Mouse (Mus musculus): Measurements from ENCODE around the gene Gm28363. TPM values are rescaled to one million over a fixed set of nuclear protein-coding genes. Genes with fewer than 3 reads are reported as not detected.
"Not testable (repeated sequence)": the region's sequence is repeated elsewhere in the genome, so short reads cannot be mapped to it uniquely, and the experiment has no call there.

Gm28363 gene
- total RNA-seq (2014; rRNA removed) (not detected in 2 replicates), polyA plus RNA-seq (2015; fragmentation: Nextera tagmentation; extraction: Ambion mirVana) (not detected in 2 replicates)

DNA sequence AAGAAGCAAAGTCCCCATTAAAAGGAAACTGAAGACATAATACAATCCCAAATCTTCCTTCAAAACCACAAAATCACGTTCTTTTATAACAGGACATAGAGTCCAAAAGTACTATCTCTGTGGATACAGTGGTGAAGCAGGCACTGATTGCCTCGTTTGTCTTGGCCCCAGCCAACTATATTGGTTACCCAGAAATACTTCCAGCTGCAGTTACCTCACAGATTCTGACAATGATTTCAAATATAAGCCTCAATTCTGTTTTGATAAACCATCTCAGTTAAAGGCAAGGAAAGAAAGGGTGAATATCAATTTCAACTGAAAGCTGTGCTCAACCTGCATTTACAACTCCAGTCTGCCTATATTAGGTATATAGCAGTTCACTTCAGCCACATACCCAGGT, at the start of gene Gm28363:
Gm28363 (plus strand) TSS at position 301 of the 400 bp plus-strand sequence.
- not testable (repeated sequence) for DNase-seq (ENCODE audit: low spot score); H3K9ac ChIP-seq (replicated peaks; ENCODE audit: low read length, poor library complexity, severe bottlenecking); H3K36me3 ChIP-seq (ENCODE audit: insufficient read depth, low read length); H3K4me1 ChIP-seq (ENCODE audit: insufficient read depth, low read length); H3K27me3 ChIP-seq (ENCODE audit: insufficient read depth, low read length); H3K27ac ChIP-seq (ENCODE audit: low read depth, low read length); ATAC-seq (ENCODE audit: low FRiP score); H3K9me3 ChIP-seq (ENCODE audit: low read length); H3K4me2 ChIP-seq (ENCODE audit: low read depth, low read length, poor library complexity, severe bottlenecking); H3K4me3 ChIP-seq (ENCODE audit: low read depth, low read length)
- 56% methylated on average over 2 of the region's 2 CpGs for WGBS

GRCm38 (mm10) chr1:117650236-117650635, 46.7 kb upstream of the Gm28363 start:
- not testable (repeated sequence) for H3K27me3 ChIP-seq (ENCODE audit: insufficient read depth, low read length); DNase-seq (ENCODE audit: low spot score); H3K4me3 ChIP-seq (ENCODE audit: low read depth, low read length); ATAC-seq (ENCODE audit: low FRiP score); H3K27ac ChIP-seq (ENCODE audit: low read depth, low read length); H3K4me1 ChIP-seq (ENCODE audit: insufficient read depth, low read length); H3K4me2 ChIP-seq (ENCODE audit: low read depth, low read length, poor library complexity, severe bottlenecking); H3K36me3 ChIP-seq (ENCODE audit: insufficient read depth, low read length); H3K9ac ChIP-seq (replicated peaks; ENCODE audit: low read length, poor library complexity, severe bottlenecking); H3K9me3 ChIP-seq (ENCODE audit: low read length)
- 63% methylated on average over 1 of the region's 1 CpGs for WGBS

Other genes starting within 250 kb of the Gm28363 start
- not detected in 2 replicates for gene B020011L13Rik, start 84.0 kb downstream of the Gm28363 start, total RNA-seq (2014; rRNA removed)
- not detected in 2 replicates for gene B020011L13Rik, start 84.0 kb downstream of the Gm28363 start, polyA plus RNA-seq (2015; fragmentation: Nextera tagmentation; extraction: Ambion mirVana)
- gene Gm28360, start 132.9 kb downstream of the Gm28363 start, total RNA-seq (2014; rRNA removed), result not detected in 2 replicates
- gene Gm28360, start 132.9 kb downstream of the Gm28363 start, polyA plus RNA-seq (2015; fragmentation: Nextera tagmentation; extraction: Ambion mirVana), result not detected in 2 replicates
- not detected in 2 replicates for gene Gm28168, start 230.9 kb downstream of the Gm28363 start, total RNA-seq (2014; rRNA removed)
- gene Gm28168, start 230.9 kb downstream of the Gm28363 start, polyA plus RNA-seq (2015; fragmentation: Nextera tagmentation; extraction: Ambion mirVana), result not detected in 2 replicates

Data from midbrain, postnatal 0 days (tissue).